ENCODE assay signal across 9 mouse cellular contexts in the genomic region with DNA sequence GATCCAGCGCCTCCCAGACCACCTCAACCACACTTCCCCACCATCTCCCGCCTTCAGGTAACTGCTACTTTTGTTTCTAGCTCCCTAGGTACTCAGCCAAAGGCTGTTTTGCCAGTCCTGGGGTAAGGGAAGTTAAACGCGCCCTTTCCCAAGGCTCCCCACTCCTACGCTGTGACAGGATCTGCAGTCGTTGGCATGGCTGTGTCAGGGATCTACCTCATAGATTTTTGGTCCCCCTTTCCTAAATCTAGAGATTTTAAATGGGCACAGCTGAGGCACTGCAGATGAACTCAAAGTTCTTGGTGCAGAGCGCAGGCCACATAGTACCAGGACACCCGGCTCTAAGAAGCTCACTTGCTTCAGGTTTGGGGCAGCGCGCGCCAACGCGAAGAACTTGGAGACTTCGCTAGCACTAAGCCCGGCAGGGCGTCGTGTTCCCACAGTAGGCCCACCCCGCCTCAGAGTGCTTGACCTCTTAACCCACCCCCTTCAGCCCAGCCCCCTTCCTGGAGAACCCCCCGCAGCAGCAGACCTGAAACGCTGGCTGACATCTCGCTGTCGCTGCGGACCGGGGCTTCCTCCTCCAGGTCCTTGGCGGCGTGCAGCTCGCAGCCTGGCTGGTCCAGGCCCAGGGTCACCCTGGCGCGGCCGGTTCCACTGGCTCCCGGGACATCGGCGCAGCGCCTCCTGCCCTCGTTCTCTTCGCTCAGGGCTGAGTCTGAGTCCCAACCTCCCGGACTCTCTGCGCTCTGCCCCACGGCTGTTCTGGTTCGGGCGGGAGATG. TPM values are rescaled to one million over a fixed set of nuclear protein-coding genes. Genes with fewer than 3 reads are reported as not detected.
A peak's percentile ranks its signal among the peaks of the same experiment; 100 is the strongest.
DNase-seq lines count a peak whose midpoint lies in the region; ATAC-seq and TF ChIP-seq lines count a peak whose summit lies in the region.
"Had no signal": no experiment of that assay in that cellular context is flagged by ENCODE, and none has a peak within 500 bp of the region (broad histone marks: within the 10 kb centered on the region; RNA-seq: fewer than 3 reads in every experiment).

No protein-coding gene starts in this region.

- 0 out of 2 replicates have a peak, but pooled peaks have one; percentile 19 for ATAC-seq in kidney, postnatal 0 days (replicated peaks; ENCODE audit: low FRiP score, low read depth)
- 0 out of 2 replicates have a peak, but pooled peaks have one; percentile 3 for ATAC-seq in midbrain, postnatal 0 days (ENCODE audit: low FRiP score)
- no peak for ATAC-seq in activated CD4-positive, CD25-positive, alpha-beta regulatory T cell, adult 4 months

- H3K27me3 ChIP-seq in kidney, postnatal 0 days (ENCODE audit: insufficient read depth, low read length) = peaks cover 86% of the 10 kb centered on the region
- H3K27me3 ChIP-seq in kidney, adult 2 months (replicated peaks; ENCODE audit: control insufficient read depth, insufficient read depth, low read length) = peaks cover 9% of the 10 kb centered on the region
- H3K27me3 ChIP-seq in hindbrain, embryonic 10.5 days (ENCODE audit: insufficient read depth, poor library complexity, severe bottlenecking) = peaks cover 100% of the 10 kb centered on the region
- H3K27me3 ChIP-seq in midbrain, postnatal 0 days (ENCODE audit: insufficient read depth, low read length) = peaks cover 85% of the 10 kb centered on the region

- no peaks in the 10 kb centered on the region for H3K9me3 ChIP-seq in kidney, postnatal 0 days (replicated peaks; ENCODE audit: low read length)
- no peaks in the 10 kb centered on the region for H3K9me3 ChIP-seq in hindbrain, embryonic 10.5 days
- no peaks in the 10 kb centered on the region for H3K9me3 ChIP-seq in midbrain, postnatal 0 days (ENCODE audit: low read length)

- TF ChIP-seq CTCF in kidney, postnatal 0 days (IDR thresholded peaks at IDR 0.05; ENCODE audit: low read depth) = no peak
- TF ChIP-seq CTCF in kidney, adult 2 months (conservative IDR thresholded peaks at IDR 0.05; ENCODE audit: insufficient read depth, insufficient read length, low read depth, low read length) = no peak
- no peak for TF ChIP-seq CTCF in midbrain, postnatal 0 days (IDR thresholded peaks at IDR 0.05)

- no peaks in the 10 kb centered on the region for H3K36me3 ChIP-seq in kidney, postnatal 0 days (ENCODE audit: insufficient read depth, low read length)
- no peaks in the 10 kb centered on the region for H3K36me3 ChIP-seq in kidney, adult 2 months (ENCODE audit: control insufficient read depth, insufficient read depth, low read length)
- no peaks in the 10 kb centered on the region for H3K36me3 ChIP-seq in hindbrain, embryonic 10.5 days
- H3K36me3 ChIP-seq in midbrain, postnatal 0 days (ENCODE audit: insufficient read depth, low read length) = no peaks in the 10 kb centered on the region

- no peak overlapping the region for H3K27ac ChIP-seq in kidney, postnatal 0 days
- H3K27ac ChIP-seq in kidney, adult 2 months (ENCODE audit: insufficient read depth, low read depth, low read length) = no peak overlapping the region
- H3K27ac ChIP-seq in hindbrain, embryonic 10.5 days = 0 out of 2 replicates have a peak overlapping the region, but pooled peaks have one; percentile 16
- no peak overlapping the region for H3K27ac ChIP-seq in midbrain, postnatal 0 days (ENCODE audit: low read depth, low read length)

- no peak overlapping the region for H3K9ac ChIP-seq in kidney, postnatal 0 days (ENCODE audit: low read depth, low read length)
- H3K9ac ChIP-seq in midbrain, postnatal 0 days (replicated peaks; ENCODE audit: low read length, poor library complexity, severe bottlenecking) = no peak overlapping the region

- H3K4me2 ChIP-seq in kidney, postnatal 0 days (ENCODE audit: low read length) = peak overlapping the region; percentile 43
- peak overlapping the region; percentile 52 for H3K4me2 ChIP-seq in midbrain, postnatal 0 days (ENCODE audit: low read depth, low read length, poor library complexity, severe bottlenecking)

- 1% methylated on average over 41 of the region's 41 CpGs for WGBS in kidney, postnatal 0 days
- WGBS in kidney, adult 2 months = 4% methylated on average over 41 of the region's 41 CpGs
- under 1% methylated on average over 41 of the region's 41 CpGs for WGBS in hindbrain, embryonic 10.5 days
- WGBS in midbrain, postnatal 0 days = under 1% methylated on average over 35 of the region's 41 CpGs

- no peak for DNase-seq in kidney, postnatal 0 days (ENCODE audit: low spot score)
- DNase-seq in kidney, adult 2 months = no peak
- peak; percentile 61 for DNase-seq in embryo, embryonic 10.5 days (ENCODE audit: low spot score)
- peak; percentile 55 for DNase-seq in hindbrain, embryonic 10.5 days (ENCODE audit: low spot score)
- no peak for DNase-seq in midbrain, postnatal 0 days (ENCODE audit: low spot score)
- DNase-seq in layer of hippocampus, postnatal 25 days (ENCODE audit: extremely low spot score in 1 of 2, low spot score in 1 of 2) = no peak
- DNase-seq in layer of hippocampus, postnatal 14 days (ENCODE audit: low spot score in 2 of 2) = no peak

- TF ChIP-seq POLR2A in kidney, adult 2 months (IDR thresholded peaks at IDR 0.05; ENCODE audit: low read depth, low read length) = no peak

- H3K4me3 ChIP-seq in kidney, postnatal 0 days (replicated peaks; ENCODE audit: low read depth, low read length) = peak overlapping the region; percentile 28
- H3K4me3 ChIP-seq in kidney, adult 2 months (ENCODE audit: insufficient read depth, low read depth, low read length) = no peak overlapping the region
- peak overlapping the region; percentile 58 for H3K4me3 ChIP-seq in hindbrain, embryonic 10.5 days
- H3K4me3 ChIP-seq in midbrain, postnatal 0 days (ENCODE audit: low read depth, low read length) = peak overlapping the region; percentile 27

- peaks cover 15% of the 10 kb centered on the region; the same call in 1 of the 2 replicates for H3K4me1 ChIP-seq in kidney, postnatal 0 days (replicated peaks; ENCODE audit: insufficient read depth, low read length)
- no peaks in the 10 kb centered on the region for H3K4me1 ChIP-seq in kidney, adult 2 months (ENCODE audit: control insufficient read depth, insufficient read depth, low read length)
- H3K4me1 ChIP-seq in hindbrain, embryonic 10.5 days (replicated peaks) = peaks cover 48% of the 10 kb centered on the region
- peaks cover 11% of the 10 kb centered on the region; the same call in 1 of the 2 replicates for H3K4me1 ChIP-seq in midbrain, postnatal 0 days (ENCODE audit: insufficient read depth, low read length)

RNA-seq across cellular contexts. Expression of gene Nkx3-2, which starts 1.2 kb away (rescaled TPM):
- polyA plus RNA-seq in kidney, postnatal 0 days (2015; fragmentation: Nextera tagmentation; extraction: Ambion mirVana) = not detected in 2 replicates
- not detected in 2 replicates for polyA plus RNA-seq in kidney, adult 2 months (2012; rRNA removed)
- 0.27 and 0.46 TPM in 2 replicates for polyA plus RNA-seq in hindbrain, embryonic 10.5 days (2016; fragmentation: Nextera tagmentation; extraction: Ambion mirVana)
- total RNA-seq in midbrain, postnatal 0 days (2014; rRNA removed) = not detected in 2 replicates
- not detected in 2 replicates for polyA plus RNA-seq in midbrain, postnatal 0 days (2015; fragmentation: Nextera tagmentation; extraction: Ambion mirVana)
- not detected for polyA plus RNA-seq in activated CD4-positive, CD25-positive, alpha-beta regulatory T cell, adult 4 months (2017; shearing (Covaris generic))
- not detected for total RNA-seq in layer of hippocampus, postnatal 25 days (2021)
- not detected for total RNA-seq in layer of hippocampus, postnatal 14 days (2021)
- total RNA-seq: liver, adult 2 months had no signal
- polyA plus RNA-seq: liver, adult 2 months had no signal

RNA-seq across cellular contexts. Expression of gene Rab28, which starts 55.2 kb away (rescaled TPM):
- polyA plus RNA-seq in kidney, postnatal 0 days (2015; fragmentation: Nextera tagmentation; extraction: Ambion mirVana) = 61.5 and 65.7 TPM in 2 replicates
- 26.5 and 27.2 TPM in 2 replicates for polyA plus RNA-seq in kidney, adult 2 months (2012; rRNA removed)
- 71.8 and 74.8 TPM in 2 replicates for polyA plus RNA-seq in hindbrain, embryonic 10.5 days (2016; fragmentation: Nextera tagmentation; extraction: Ambion mirVana)
- total RNA-seq in midbrain, postnatal 0 days (2014; rRNA removed) = 51.4 and 60.7 TPM in 2 replicates
- 39.6 and 43.4 TPM in 2 replicates for polyA plus RNA-seq in midbrain, postnatal 0 days (2015; fragmentation: Nextera tagmentation; extraction: Ambion mirVana)
- 10 to 100 TPM; 23.0 to 24.1 TPM for polyA plus RNA-seq in activated CD4-positive, CD25-positive, alpha-beta regulatory T cell, adult 4 months (2017; shearing (Covaris generic))
- 10 to 100 TPM; 75.3 to 80.6 TPM for total RNA-seq in layer of hippocampus, postnatal 25 days (2021)
- total RNA-seq in layer of hippocampus, postnatal 14 days (2021) = 10 to 100 TPM; 64.0 to 67.0 TPM

Comparison
In these comparisons a context has a peak if more than half of its experiments do, and no peak if none do; other contexts are left out.
1. DNase-seq: peak in embryo, embryonic 10.5 days (single experiment) and hindbrain, embryonic 10.5 days (single experiment); none in kidney, postnatal 0 days (single experiment), kidney, adult 2 months (single experiment), midbrain, postnatal 0 days (single experiment), layer of hippocampus, postnatal 25 days (0 of 2) and layer of hippocampus, postnatal 14 days (0 of 2).